Mouse (Mus musculus) liver, embryonic 16.5 days (tissue): Measurements from ENCODE around the gene Calm2. TPM values are rescaled to one million over a fixed set of nuclear protein-coding genes. Genes with fewer than 3 reads are reported as not detected.

Experiments
- ATAC-seq: fragments of 200-750 bp; cut with Nextera tagmentation; 2 replicates; pipeline ENCODE4 v1.8.0; 2017; ENCODE audit warnings: low read depth, mild to moderate bottlenecking, moderate number of reproducible peaks, moderate library complexity
- H3K27ac ChIP-seq: fragments of 300-500 bp; sonication (generic); 2 replicates; pipeline ENCODE4 v1.5.1; 2014; ENCODE audit warnings: mild to moderate bottlenecking, low read length
- H3K27me3 ChIP-seq: fragments of 300-500 bp; sonication (generic); 2 replicates; pipeline ENCODE4 v1.6.1; 2014; ENCODE audit warnings: low read depth, low read length, mixed read lengths; ENCODE audit not compliant: control insufficient read depth, insufficient read depth
- H3K36me3 ChIP-seq: fragments of 300-500 bp; sonication (generic); 2 replicates; pipeline ENCODE4 v1.6.1; 2014; ENCODE audit warnings: mild to moderate bottlenecking; ENCODE audit not compliant: control insufficient read depth, insufficient read depth
- H3K4me1 ChIP-seq: fragments of 300-500 bp; sonication (generic); 2 replicates; pipeline ENCODE4 v1.6.1; 2014; ENCODE audit warnings: low read depth, low read length, mixed read lengths; ENCODE audit not compliant: control insufficient read depth
- H3K4me2 ChIP-seq: fragments of 300-500 bp; sonication (generic); 2 replicates; pipeline ENCODE4 v1.6.1; 2014; ENCODE audit warnings: low read depth, low read length, mixed read lengths
- H3K4me3 ChIP-seq: fragments of 300-500 bp; sonication (generic); 2 replicates; pipeline ENCODE4 v1.5.1; 2014; ENCODE audit warnings: low read depth, mild to moderate bottlenecking, low read length
- H3K9ac ChIP-seq: fragments of 300-500 bp; sonication (generic); 2 replicates; pipeline ENCODE4 v1.6.1; 2014; ENCODE audit warnings: low read depth, low read length
- H3K9me3 ChIP-seq: fragments of 300-500 bp; sonication (generic); replicated peaks from 2 replicates; pipeline ENCODE4 v1.6.1; 2016; ENCODE audit warnings: low read length; ENCODE audit not compliant: control insufficient read depth
- WGBS: fragments of 180-500 bp; shearing (Covaris S2); extraction: QIAGEN DNeasy Blood & Tissue Kit; methylation state at CpG from one replicate; pipeline ENCODE4 v1.1.7; 2014; ENCODE audit not compliant: insufficient replicate concordance; 5-methylcytosine and 5-hydroxymethylcytosine counted together
- polyA plus RNA-seq: library from polyadenylated mRNA; unstranded; fragments of >200 nt; fragmentation: Nextera tagmentation; extraction: Ambion mirVana; gene quantifications from 2 replicates; pipeline ENCODE4 v1.2.1, GENCODE M21; 2015

The Calm2 gene
- polyA plus RNA-seq, 1 experiment from 2014 or later = 332 TPM

DNA sequence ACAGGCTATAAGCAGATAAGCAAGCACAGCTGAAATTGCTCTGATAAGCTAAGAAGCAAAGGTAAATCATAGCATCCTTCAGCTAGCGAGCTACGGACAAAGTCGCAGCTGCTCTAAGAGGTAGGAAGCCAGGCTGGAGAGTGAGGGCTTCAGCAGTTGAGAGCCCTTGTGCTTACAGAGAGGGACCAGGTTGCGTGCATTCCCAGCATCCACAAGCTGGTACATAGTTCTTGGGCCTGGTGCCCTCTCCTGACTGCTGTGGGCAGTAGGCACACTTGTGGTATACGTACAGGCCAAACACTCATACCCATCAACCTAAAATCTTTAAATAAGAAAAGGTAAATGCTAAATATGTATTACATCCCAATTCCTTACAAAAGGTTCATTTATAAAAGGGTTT is 14.0 kb downstream of the Calm2 start:
- H3K4me2 ChIP-seq = no peak overlapping the region
- H3K9me3 ChIP-seq = no peaks in the 10 kb centered on the region
- no peaks in the 10 kb centered on the region for H3K4me1 ChIP-seq
- 66% methylated on average over 5 of the region's 5 CpGs for WGBS
- no peak overlapping the region for H3K27ac ChIP-seq
- H3K36me3 ChIP-seq = peaks cover 34% of the 10 kb centered on the region
- no peak overlapping the region for H3K4me3 ChIP-seq
- ATAC-seq = no peak
- H3K27me3 ChIP-seq = no peaks in the 10 kb centered on the region
- H3K9ac ChIP-seq = no peak overlapping the region

DNA sequence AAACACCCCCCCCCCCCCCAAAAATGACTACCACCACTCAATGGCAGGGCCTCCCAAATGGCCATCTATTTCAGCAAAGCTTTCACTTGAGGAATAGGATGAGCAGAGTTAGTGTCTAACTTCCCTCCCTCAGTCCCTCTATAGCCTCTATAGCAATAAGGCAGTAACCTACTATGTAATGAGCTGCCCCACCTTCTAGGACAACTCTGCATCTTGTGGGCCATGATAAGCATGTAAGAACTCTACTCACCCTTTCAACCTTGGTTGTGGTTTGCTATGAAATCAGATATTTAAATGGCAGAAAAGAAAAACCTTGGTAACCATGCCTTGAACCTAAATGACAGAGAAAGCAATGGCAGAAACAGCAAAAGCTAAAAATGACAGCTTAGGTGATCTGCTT is 14.4 kb downstream of the Calm2 start:
- Histone ChIP-seq H3K4me3 (no peak overlapping the region), H3K27me3 (no peaks in the 10 kb centered on the region), H3K4me1 (no peaks in the 10 kb centered on the region), H3K36me3 (peaks cover 34% of the 10 kb centered on the region), H3K9ac (no peak overlapping the region), H3K27ac (no peak overlapping the region), H3K4me2 (no peak overlapping the region), H3K9me3 (no peaks in the 10 kb centered on the region)
- ATAC-seq = no peak

DNA sequence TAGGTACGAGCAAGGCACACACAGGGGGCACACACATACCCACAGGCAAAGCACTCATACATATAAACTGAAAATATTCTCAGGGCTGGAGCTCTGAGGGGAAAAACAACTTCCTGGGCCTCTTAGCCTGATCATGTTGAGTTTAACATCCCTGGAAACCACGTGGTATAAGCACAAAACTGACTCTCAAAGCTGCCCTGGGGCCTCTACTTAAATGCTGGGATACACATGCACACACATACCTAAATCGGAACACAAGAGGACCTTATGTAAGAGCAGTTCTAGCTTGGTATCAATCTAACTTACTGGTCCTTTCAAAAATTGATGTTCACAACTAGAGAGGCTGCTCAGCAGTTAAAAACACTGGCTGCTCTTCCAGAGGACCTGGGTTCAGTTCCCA is 17.3 kb downstream of the Calm2 start:
- Histone ChIP-seq H3K9ac (no peak overlapping the region), H3K9me3 (no peaks in the 10 kb centered on the region), H3K4me2 (no peak overlapping the region), H3K36me3 (peaks cover 22% of the 10 kb centered on the region), H3K27me3 (no peaks in the 10 kb centered on the region), H3K4me3 (no peak overlapping the region), H3K27ac (no peak overlapping the region), H3K4me1 (no peaks in the 10 kb centered on the region)
- ATAC-seq = no peak
- WGBS = 81% methylated on average over 3 of the region's 3 CpGs

DNA sequence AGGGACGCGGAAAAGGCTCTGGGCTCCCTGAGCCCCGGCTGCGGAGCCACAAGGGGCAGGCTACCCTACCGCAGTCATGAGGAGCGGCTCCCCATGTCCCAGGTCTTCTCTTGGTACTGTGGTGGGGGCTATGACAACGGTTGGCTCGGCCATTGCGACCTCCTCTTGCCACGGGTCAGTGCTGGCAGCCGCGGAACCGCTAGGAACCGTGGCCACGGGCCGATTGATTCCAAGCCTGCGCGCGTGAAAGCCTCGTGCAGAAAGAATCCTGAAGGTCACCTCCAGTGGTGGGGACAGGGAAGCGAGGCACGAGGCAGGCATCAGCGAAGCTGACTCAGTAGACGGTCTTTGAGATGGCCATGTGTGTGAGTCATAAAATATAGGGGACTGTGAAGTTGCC is 19.2 kb downstream of the Calm2 start, which contains the start of gene Stpg4:
TSS of gene Stpg4 (minus strand) at position 231 of the 400 bp plus-strand sequence.
- Histone ChIP-seq H3K4me2 (no peak within 1 kb of the TSS), H3K9ac (no peak within 1 kb of the TSS), H3K4me3 (no peak within 1 kb of the TSS), H3K4me1 (no peaks in the 10 kb centered on the region), H3K27ac (no peak within 1 kb of the TSS), H3K9me3 (no peaks in the 10 kb centered on the region), H3K27me3 (no peaks in the 10 kb centered on the region), H3K36me3 (peaks cover 9% of the 10 kb centered on the region)
- 73% methylated on average over 24 of the region's 24 CpGs for WGBS
- ATAC-seq = no peak

DNA sequence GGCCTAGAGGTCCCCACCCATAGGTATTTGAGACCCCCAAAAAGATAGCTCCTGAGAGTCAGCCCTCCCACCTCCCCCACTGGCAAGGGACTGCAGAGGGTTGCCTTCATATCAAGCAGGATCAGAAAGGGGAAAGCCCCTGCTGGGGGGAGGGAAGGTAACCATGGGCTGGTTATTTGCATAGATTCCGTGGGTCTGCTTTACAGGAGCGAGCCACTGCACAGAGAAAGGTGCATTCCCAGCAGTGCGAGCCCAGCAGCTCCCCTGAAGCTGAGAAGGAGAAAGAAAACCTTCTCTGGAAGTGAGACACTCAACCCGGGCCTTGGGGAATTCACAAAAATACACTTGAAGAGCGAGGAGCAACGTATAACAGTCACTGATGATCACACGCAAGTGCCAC is 28.7 kb downstream of the Calm2 start:
- Histone ChIP-seq H3K9ac (no peak overlapping the region), H3K4me2 (no peak overlapping the region), H3K27ac (no peak overlapping the region), H3K9me3 (no peaks in the 10 kb centered on the region), H3K36me3 (no peaks in the 10 kb centered on the region), H3K4me3 (no peak overlapping the region), H3K4me1 (no peaks in the 10 kb centered on the region), H3K27me3 (no peaks in the 10 kb centered on the region)
- 65% methylated on average over 7 of the region's 7 CpGs for WGBS
- ATAC-seq = no peak

DNA sequence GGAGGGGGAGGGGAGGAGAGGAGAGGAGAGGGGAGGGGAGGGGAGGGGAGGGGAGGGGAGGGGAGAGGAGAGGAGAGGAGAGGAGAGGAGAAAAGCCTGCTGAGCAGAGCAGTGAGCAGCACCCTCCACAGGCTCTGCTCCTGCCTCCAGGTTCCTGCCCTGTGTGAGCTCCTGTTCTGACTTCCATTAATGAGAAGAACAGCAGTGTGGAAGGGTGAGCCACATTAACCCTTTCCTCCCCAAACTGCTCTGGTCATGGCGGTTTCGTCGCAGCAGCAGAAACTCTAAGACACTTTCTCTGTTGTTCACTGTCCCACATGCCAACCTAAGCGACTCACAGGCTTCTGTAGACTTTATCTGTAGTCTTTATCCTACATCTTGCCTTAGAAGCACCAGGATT is 40.1 kb downstream of the Calm2 start:
- H3K9me3 ChIP-seq = no peaks in the 10 kb centered on the region
- H3K27me3 ChIP-seq = no peaks in the 10 kb centered on the region
- WGBS = 73% methylated on average over 4 of the region's 4 CpGs
- H3K36me3 ChIP-seq = no peaks in the 10 kb centered on the region
- H3K27ac ChIP-seq = no peak overlapping the region
- no peak overlapping the region for H3K4me3 ChIP-seq
- no peak for ATAC-seq
- no peak overlapping the region for H3K9ac ChIP-seq
- H3K4me1 ChIP-seq = no peaks in the 10 kb centered on the region
- no peak overlapping the region for H3K4me2 ChIP-seq

DNA sequence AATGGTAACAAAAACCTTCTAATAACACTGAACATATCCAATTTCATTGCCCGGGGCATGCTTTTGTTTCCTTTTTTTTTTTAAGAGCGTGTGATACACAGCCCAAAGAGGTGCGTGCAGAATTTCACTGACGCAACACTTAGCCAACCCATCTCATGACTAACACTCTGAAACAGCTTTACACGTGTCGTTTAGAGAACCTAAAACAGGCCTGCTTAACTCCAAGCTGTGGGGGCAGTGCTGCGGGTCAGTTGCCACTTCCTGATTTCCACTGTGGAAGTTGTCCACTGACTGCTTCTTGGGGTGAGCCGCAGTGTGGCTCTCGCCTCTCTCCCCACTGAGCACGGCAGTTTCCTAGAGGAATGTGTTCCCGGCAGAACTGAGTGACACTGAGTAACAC is 41.2 kb downstream of the Calm2 start:
- H3K27ac ChIP-seq = no peak overlapping the region
- WGBS = 39% methylated on average over 11 of the region's 11 CpGs
- no peak overlapping the region for H3K9ac ChIP-seq
- H3K4me3 ChIP-seq = no peak overlapping the region
- H3K27me3 ChIP-seq = no peaks in the 10 kb centered on the region
- peak; percentile 53 for ATAC-seq
- H3K4me1 ChIP-seq = no peaks in the 10 kb centered on the region
- H3K4me2 ChIP-seq = no peak overlapping the region
- no peaks in the 10 kb centered on the region for H3K9me3 ChIP-seq
- no peaks in the 10 kb centered on the region for H3K36me3 ChIP-seq

DNA sequence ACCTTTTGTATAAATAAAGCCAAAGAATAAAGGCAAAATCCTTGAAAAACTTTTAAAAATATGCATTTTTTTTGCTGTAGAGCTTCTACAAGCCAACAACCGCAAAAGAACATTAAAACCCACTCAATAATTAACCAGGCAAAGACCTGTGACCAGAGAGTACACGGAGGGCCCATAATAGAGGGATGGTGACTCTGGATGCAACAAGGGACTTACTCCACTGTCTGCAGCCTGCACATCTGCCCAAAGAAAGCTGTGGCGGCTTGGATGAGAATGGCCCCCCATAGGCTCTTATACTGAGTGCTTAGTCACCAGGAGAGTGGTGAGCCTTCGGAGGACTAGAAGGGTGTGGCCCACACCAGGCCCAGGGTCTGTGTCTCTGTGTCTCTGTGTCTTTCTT is 43.3 kb downstream of the Calm2 start:
- no peaks in the 10 kb centered on the region for H3K9me3 ChIP-seq
- no peak overlapping the region for H3K4me2 ChIP-seq
- 0 out of 2 replicates have a peak, but pooled peaks have one; percentile 13 for ATAC-seq
- H3K27me3 ChIP-seq = no peaks in the 10 kb centered on the region
- no peaks in the 10 kb centered on the region for H3K36me3 ChIP-seq
- no peak overlapping the region for H3K27ac ChIP-seq
- H3K9ac ChIP-seq = no peak overlapping the region
- no peaks in the 10 kb centered on the region for H3K4me1 ChIP-seq
- 51% methylated on average over 4 of the region's 4 CpGs for WGBS
- H3K4me3 ChIP-seq = no peak overlapping the region

DNA sequence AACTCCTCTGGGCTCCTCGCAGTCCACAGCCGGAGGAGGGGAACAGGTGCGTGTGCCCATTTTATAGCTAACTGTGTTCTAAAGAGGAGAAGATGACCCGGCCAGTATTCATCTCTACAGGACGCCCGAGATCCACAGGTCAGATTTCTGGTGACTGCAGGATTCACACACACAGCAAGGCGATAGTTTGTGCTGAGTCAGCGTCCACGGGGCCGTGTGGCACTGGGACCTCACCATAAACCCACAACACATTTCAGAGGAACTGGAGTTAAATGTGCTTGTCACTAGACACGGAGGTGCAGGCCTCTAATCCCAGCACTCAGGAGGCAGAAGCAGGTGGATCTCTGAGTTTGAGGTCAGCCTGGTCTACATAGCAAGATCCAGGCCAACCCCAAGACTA is 44.3 kb downstream of the Calm2 start:
- H3K4me2 ChIP-seq = no peak overlapping the region
- 61% methylated on average over 11 of the region's 11 CpGs for WGBS
- ATAC-seq = no peak
- no peak overlapping the region for H3K4me3 ChIP-seq
- no peaks in the 10 kb centered on the region for H3K36me3 ChIP-seq
- no peaks in the 10 kb centered on the region for H3K4me1 ChIP-seq
- H3K9ac ChIP-seq = no peak overlapping the region
- no peak overlapping the region for H3K27ac ChIP-seq
- no peaks in the 10 kb centered on the region for H3K9me3 ChIP-seq
- no peaks in the 10 kb centered on the region for H3K27me3 ChIP-seq

DNA sequence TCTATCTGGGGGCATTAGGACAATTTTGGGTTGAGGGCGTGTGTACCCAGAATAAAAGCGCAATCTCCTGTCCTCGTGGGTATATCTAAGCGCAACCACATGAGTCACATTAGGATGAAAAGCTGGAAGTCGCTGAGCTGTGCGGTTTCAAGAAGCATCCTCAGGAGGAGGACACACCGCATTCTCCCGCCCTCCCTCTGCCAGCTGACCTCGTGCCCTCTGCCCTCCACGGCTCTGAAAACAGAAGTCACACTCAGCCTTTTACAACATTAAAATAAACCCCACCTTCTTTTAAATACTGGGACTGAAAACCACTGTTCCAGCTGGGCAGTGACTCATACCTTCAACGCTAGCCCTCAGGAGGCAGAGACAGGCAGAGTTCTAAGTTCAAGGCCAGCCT is 49.6 kb downstream of the Calm2 start:
- H3K9ac ChIP-seq = no peak overlapping the region
- no peak overlapping the region for H3K27ac ChIP-seq
- no peak for ATAC-seq
- H3K9me3 ChIP-seq = no peaks in the 10 kb centered on the region
- 59% methylated on average over 11 of the region's 11 CpGs for WGBS
- no peaks in the 10 kb centered on the region for H3K27me3 ChIP-seq
- H3K36me3 ChIP-seq = no peaks in the 10 kb centered on the region
- H3K4me2 ChIP-seq = no peak overlapping the region
- H3K4me1 ChIP-seq = no peaks in the 10 kb centered on the region
- no peak overlapping the region for H3K4me3 ChIP-seq
